Mouse (Mus musculus): Measurements from ENCODE around the gene Tcp10b. TPM values are rescaled to one million over a fixed set of nuclear protein-coding genes. Genes with fewer than 3 reads are reported as not detected.
A peak's percentile ranks its signal among the peaks of the same experiment; 100 is the strongest.
"Not testable (repeated sequence)": the region's sequence is repeated elsewhere in the genome, so short reads cannot be mapped to it uniquely, and the experiment has no call there.

Tcp10b gene
- total RNA-seq (2021) = under 1 TPM; 0.20 to 0.47 TPM

- intact Hi-C loops (cut with DNase I); DNase-seq (ENCODE audit: low spot score in 2 of 2): not testable (repeated sequence)
Observed at GRCm38 (mm10) chr17:13060804-13061203, at the start of gene Tcp10b. TSS of gene Tcp10b (plus strand) at chr17:13061104.

GRCm38 (mm10) chr17:13013316-13013715 is 47.6 kb upstream of the Tcp10b start:
- intact Hi-C loops (cut with DNase I) = no loop called here
- no peak for DNase-seq (ENCODE audit: low spot score in 2 of 2)

GRCm38 (mm10) chr17:13036627-13037192 is 24.2 kb upstream of the Tcp10b start:
- intact Hi-C loops (cut with DNase I); DNase-seq (ENCODE audit: low spot score in 2 of 2): not testable (repeated sequence)

- peak; percentile 42 to 57 for DNase-seq (ENCODE audit: low spot score in 2 of 2)
- intact Hi-C loops (cut with DNase I) = not testable (repeated sequence)
Observed at GRCm38 (mm10) chr17:13043846-13044673, 16.8 kb upstream of the Tcp10b start.

- DNase-seq (ENCODE audit: low spot score in 2 of 2); intact Hi-C loops (cut with DNase I): not testable (repeated sequence)
Observed at GRCm38 (mm10) chr17:13052124-13052813, 8.6 kb upstream of the Tcp10b start, which contains the start of gene Gpr31b. TSS of gene Gpr31b (minus strand) at chr17:13052296.

GRCm38 (mm10) chr17:13062882-13063281 is 2.0 kb downstream of the Tcp10b start:
- intact Hi-C loops (cut with DNase I); DNase-seq (ENCODE audit: low spot score in 2 of 2): not testable (repeated sequence)

DNA sequence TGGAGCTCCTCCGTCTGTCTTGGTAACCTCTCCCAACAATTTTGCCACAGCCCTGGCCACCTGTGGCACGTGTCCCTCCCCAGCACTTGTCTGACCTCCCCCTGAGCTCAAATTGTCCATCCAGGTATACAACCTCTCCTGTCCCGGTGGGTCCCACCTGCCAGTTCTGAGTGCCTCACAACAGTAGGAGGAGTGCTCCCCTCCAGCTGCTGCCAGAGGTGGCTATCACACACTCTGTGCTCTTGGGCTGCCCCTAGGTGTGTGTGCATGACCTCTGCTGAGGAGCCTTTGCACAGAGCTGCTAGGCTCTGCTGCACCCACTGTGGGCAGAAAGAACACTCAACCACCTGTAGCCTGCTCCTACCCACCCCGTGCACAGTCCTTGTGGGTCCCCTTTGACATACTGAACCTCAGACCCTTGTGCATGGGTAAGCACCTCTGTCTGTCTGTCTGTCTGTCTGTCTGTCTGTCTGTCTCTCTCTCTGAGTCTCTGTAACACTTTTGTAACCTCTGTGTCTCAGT is 7.0 kb downstream of the Tcp10b start:
- intact Hi-C loops (cut with DNase I) = not testable (repeated sequence)

GRCm38 (mm10) chr17:13069227-13069626 is 8.3 kb downstream of the Tcp10b start:
- DNase-seq (ENCODE audit: low spot score in 2 of 2); intact Hi-C loops (cut with DNase I): not testable (repeated sequence)

More for the DNA sequence above, 7.0 kb downstream of the Tcp10b start:
- not testable (repeated sequence) for DNase-seq (ENCODE audit: low spot score in 2 of 2)

DNA sequence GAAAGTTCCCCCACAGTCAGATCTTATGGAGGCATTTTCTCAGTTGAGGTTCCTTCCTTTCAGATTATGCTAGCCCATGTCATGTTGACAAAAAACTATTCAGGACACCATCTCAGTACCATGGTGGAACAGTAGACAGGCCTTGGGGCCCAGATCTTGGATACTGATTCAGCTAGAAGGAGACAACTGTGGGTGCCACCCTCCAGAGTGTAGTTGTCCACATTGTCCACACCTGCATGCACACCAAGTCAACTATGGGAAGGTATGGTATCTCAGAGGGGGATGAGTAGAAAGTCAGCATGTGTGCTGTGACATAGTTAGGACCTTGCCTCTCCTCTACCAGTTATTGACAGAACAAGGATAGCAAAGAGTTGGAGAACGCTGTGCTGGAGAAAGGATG is 30.6 kb downstream of the Tcp10b start:
- DNase-seq (ENCODE audit: low spot score in 2 of 2); intact Hi-C loops (cut with DNase I): not testable (repeated sequence)

DNA sequence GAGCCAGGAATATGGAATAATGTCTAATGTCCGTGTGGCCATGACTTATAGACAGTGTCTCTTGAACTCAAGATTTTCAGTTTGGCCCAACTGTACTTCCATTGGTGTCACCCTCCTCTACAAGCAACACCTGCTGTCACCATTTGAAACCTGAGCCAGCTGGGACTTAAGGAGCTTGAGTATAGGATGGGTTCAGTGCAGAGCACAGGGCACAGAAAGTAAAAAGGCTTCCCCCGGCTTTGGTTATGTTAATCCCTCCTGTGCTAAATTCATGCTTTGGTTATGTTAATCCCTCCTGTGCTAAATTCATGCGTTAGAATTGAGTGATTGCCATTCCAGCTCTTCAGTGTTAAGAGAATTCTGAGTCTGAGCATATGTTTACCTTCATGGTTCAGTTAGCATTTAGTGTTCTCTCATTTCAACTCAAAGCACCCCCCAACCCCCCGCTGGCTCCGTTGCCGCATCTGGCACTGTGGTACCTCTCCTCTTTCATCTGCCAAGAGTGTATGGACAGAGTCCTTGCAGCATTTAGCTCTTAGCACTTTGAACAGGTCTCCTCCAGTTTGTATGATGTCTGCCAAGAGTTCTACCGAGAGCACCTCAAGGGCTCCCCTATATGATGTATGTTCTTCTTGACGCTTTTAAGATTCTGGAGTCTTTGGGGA is 31.3 kb downstream of the Tcp10b start:
- intact Hi-C loops (cut with DNase I); DNase-seq (ENCODE audit: low spot score in 2 of 2): not testable (repeated sequence)

- intact Hi-C loops (cut with DNase I); DNase-seq (ENCODE audit: low spot score in 2 of 2): not testable (repeated sequence)
Observed at GRCm38 (mm10) chr17:13092960-13093359, 32.1 kb downstream of the Tcp10b start.

DNA sequence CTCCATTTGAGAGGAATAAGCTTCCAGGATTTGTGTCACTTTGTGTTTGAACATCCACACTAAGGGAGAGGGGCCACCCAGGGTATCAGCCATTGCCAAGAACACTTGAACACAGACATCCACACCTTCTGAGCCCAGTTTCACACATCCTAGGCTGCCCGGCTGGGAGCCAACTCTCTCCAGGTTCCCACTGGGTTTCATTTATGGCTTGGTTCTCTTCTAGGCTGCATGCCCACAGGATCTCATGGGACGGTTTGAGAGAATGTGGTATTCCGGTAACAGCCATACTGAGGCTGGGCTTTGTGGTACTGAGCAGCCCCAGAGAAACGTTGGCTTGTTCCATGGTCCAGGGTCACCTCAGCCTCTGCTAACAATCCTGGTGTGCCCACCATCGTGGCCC is 45.7 kb downstream of the Tcp10b start:
- intact Hi-C loops (cut with DNase I); DNase-seq (ENCODE audit: low spot score in 2 of 2): not testable (repeated sequence)

DNA sequence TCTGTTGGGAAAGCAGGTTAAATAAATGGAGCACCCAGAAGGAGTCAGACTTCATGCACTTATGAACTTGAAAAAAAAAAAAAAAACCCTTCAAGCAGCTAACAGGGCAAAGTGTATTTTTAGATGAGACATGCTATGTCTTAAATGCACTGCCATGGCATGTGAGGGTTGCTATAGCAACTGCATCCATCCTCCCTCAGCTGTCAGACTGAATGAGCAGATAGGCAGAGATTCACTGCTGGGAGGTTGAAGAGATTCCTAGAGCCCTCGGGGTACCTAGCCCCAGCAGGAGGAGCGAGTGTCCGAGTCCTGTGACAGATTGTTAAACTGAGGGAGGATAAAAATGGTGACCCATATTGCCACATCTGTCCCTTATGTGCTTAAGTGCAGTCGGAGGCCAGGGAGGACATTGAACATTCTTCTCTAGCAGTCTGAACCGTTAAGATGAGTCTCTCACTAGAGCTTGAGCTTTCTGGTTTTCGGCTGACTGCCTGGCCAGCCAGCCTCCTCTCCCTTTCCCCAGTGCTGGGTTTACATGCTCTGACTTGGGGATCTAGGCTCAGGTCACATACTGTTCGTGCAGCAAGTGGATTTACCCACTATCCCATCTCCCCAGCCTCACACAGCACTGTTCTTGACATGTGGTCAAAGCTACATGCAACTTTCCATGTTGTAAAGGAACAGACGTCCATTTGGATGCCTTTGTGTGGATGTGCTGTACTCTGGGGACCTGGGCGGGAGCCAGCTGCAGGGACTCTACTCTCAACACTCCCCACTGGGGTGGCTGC is 51.8 kb downstream of the Tcp10b start:
- DNase-seq (ENCODE audit: low spot score in 2 of 2); intact Hi-C loops (cut with DNase I): not testable (repeated sequence)

DNA sequence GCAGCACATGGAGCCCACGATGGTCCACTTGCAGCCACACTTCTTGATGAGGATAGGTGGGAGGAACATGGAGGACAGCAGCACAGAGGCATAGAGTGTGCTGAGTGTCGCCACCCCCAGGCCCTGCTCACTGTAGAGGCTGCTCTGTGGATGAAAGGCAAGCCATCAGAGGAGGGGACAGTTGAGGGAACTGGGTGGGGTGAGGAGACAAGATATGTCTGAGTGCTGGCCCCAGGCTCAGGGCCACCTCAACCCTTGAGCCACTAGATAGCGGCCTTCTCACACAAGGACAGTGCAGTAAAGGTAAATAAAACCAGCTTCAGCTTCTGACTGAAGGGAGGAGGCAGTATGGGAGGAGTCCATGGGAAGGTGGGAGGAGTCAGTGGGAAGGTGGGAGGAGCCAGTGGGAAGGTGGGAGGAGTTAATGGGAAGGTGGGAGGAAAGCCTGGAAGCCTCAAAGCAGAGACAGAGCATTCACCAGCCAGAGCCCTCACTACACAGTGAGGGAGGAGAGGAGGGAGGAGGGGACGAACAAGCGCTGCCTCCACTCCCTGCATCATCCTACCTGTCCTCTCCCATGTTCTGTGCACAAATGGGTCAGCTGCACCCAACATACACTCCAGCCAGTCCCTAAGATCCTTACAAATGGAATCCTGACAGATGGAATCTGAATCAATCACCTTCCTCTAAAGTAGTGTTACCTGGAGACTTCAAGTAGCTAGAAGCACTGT is 62.6 kb downstream of the Tcp10b start:
- intact Hi-C loops (cut with DNase I); DNase-seq (ENCODE audit: low spot score in 2 of 2): not testable (repeated sequence)

DNA sequence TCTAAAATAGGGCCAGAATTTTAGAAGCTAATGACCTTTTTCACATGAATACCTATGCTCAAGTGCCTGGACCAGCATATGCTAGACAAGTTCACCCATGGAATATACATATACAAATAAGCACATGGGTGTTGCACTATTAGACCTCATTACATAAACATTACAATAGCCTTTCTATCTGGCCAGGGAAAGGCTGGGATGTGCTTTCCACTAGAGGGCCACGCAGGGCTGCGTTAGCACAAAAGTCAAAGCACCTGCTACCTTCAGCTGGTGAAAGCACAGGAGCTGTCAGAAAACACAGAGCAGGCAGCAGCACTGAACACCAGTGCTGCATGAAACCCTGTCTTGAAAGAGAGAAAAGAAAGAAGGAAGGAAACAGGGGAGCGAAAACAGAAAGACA is 63.3 kb downstream of the Tcp10b start:
- DNase-seq (ENCODE audit: low spot score in 2 of 2); intact Hi-C loops (cut with DNase I): not testable (repeated sequence)

DNA sequence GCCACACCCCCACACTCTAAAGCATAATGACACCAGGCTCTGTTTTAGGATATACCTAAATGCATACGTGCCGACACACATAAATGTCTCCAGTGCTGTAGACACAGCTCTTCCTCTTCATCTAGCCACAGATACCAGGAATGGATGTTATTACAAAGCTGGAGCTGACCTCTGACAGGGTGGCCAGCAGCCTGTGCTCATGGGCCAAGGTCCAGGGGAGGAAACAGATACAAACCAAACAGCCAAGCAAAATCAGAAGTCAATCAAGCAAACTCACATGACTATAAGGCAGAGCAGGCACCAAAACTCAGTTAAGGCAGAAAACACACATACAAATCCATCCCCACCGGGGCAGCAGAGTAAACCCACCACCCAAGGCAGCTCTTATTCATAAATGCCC is 68.4 kb downstream of the Tcp10b start:
- intact Hi-C loops (cut with DNase I); DNase-seq (ENCODE audit: low spot score in 2 of 2): not testable (repeated sequence)

DNA sequence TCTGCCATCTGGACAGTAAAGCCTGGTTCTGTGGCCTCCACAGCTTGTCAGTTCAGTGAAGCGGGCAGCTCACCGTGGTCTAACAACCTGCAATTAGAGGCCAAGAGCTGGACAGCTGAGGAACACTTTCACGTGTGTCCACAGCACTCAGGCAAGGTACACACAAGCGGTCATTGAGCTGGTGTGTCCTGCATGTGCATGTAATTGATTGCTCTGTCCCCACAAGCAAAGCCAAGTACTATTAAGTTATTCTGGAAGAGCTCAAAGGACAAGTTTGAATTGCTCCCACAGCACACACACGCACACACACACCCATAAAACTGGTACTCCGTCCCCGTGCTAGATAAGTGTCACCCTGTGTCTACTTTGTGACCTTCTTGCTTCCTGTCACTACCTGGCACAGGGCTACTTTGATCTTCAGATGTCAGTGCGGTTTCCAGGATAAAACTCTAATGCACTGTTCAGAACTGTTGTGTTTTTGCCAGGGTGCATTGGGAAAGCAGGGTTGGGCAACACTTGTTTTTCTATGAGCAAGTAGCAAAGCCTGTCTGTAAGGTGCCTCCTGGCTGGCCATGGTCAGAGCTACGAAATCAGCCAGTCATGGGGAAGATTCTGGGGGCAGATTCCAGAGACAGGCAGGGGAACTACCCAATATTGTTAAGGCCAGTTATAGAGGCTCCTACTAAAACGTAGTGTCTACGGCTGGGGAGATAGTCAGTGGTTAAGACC is 69.0 kb downstream of the Tcp10b start:
- intact Hi-C loops (cut with DNase I); DNase-seq (ENCODE audit: low spot score in 2 of 2): not testable (repeated sequence)

Data from left cerebral cortex, postnatal 36 days (tissue).